Mouse (Mus musculus) neural tube, embryonic 11.5 days (tissue): Measurements from ENCODE around the gene Sult3a2. TPM values are rescaled to one million over a fixed set of nuclear protein-coding genes. Genes with fewer than 3 reads are reported as not detected.
"Not testable (repeated sequence)": the region's sequence is repeated elsewhere in the genome, so short reads cannot be mapped to it uniquely, and the experiment has no call there.

Source experiments
- ATAC-seq: fragments of 200-750 bp; cut with Nextera tagmentation; 2 replicates; pipeline ENCODE4 v1.8.0; 2017; ENCODE audit warnings: moderate number of reproducible peaks, mild to moderate bottlenecking, moderate TSS enrichment, moderate library complexity; ENCODE audit not compliant: insufficient read depth, low FRiP score, low TSS enrichment
- DNase-seq: peaks from one replicate; pipeline ENCODE4 v3.0.0-alpha.2; 2015; ENCODE audit warnings: low spot score
- H3K27ac ChIP-seq: fragments of 300-500 bp; sonication (generic); 2 replicates; pipeline ENCODE4 v1.5.1; 2014; ENCODE audit warnings: low read depth, mild to moderate bottlenecking, low read length
- H3K27me3 ChIP-seq: fragments of 300-500 bp; sonication (generic); 2 replicates; pipeline ENCODE4 v1.6.1; 2014; ENCODE audit warnings: mild to moderate bottlenecking, low read length, mixed read lengths; ENCODE audit not compliant: control insufficient read depth, insufficient read depth
- H3K36me3 ChIP-seq: fragments of 300-500 bp; sonication (generic); 2 replicates; pipeline ENCODE4 v1.6.1; 2014; ENCODE audit warnings: mild to moderate bottlenecking, low read length, moderate library complexity, mixed read lengths; ENCODE audit not compliant: control insufficient read depth, insufficient read depth
- H3K4me1 ChIP-seq: fragments of 300-500 bp; sonication (generic); 2 replicates; pipeline ENCODE4 v1.6.1; 2014; ENCODE audit warnings: low read length, mixed read lengths; ENCODE audit not compliant: control insufficient read depth, insufficient read depth
- H3K4me2 ChIP-seq: fragments of 300-500 bp; sonication (generic); 2 replicates; pipeline ENCODE4 v1.6.1; 2014; ENCODE audit warnings: low read depth, mild to moderate bottlenecking, moderate library complexity
- H3K4me3 ChIP-seq: fragments of 300-500 bp; sonication (generic); 2 replicates; pipeline ENCODE4 v1.5.1; 2014; ENCODE audit warnings: low read depth, low read length
- H3K9ac ChIP-seq: fragments of 300-500 bp; sonication (generic); 2 replicates; pipeline ENCODE4 v1.6.1; 2014; ENCODE audit warnings: mild to moderate bottlenecking, low read length
- H3K9me3 ChIP-seq: fragments of 300-500 bp; sonication (generic); 2 replicates; pipeline ENCODE4 v1.6.1; 2016; ENCODE audit warnings: low read length; ENCODE audit not compliant: control insufficient read depth
- WGBS: fragments of 180-500 bp; shearing (Covaris S2); extraction: QIAGEN DNeasy Blood & Tissue Kit; methylation state at CpG from one replicate; pipeline ENCODE4 v1.1.7; 2014; 5-methylcytosine and 5-hydroxymethylcytosine counted together
- polyA plus RNA-seq: library from polyadenylated mRNA; unstranded; fragments of >200 nt; fragmentation: Nextera tagmentation; extraction: Ambion mirVana; gene quantifications from 2 replicates; pipeline ENCODE4 v1.2.1, GENCODE M21; 2014

Sult3a2 gene
- not detected in 2 replicates for polyA plus RNA-seq

GRCm38 (mm10) chr10:33786604-33787003, at the start of gene Sult3a2:
Gene Sult3a2 (minus strand): TSS chr10:33786704.
- H3K9ac ChIP-seq = no peak within 1 kb of the TSS
- H3K27me3 ChIP-seq = no peaks in the 10 kb centered on the region
- H3K4me1 ChIP-seq = no peaks in the 10 kb centered on the region
- no peak for DNase-seq
- H3K27ac ChIP-seq = no peak within 1 kb of the TSS
- 90% methylated on average over 3 of the region's 3 CpGs for WGBS
- no peak within 1 kb of the TSS for H3K4me2 ChIP-seq
- no peak for ATAC-seq
- H3K4me3 ChIP-seq = no peak within 1 kb of the TSS
- no peaks in the 10 kb centered on the region for H3K36me3 ChIP-seq
- H3K9me3 ChIP-seq = no peaks in the 10 kb centered on the region

GRCm38 (mm10) chr10:33820892-33821291, 34.4 kb upstream of the Sult3a2 start:
- Histone ChIP-seq H3K4me1 (no peaks in the 10 kb centered on the region), H3K36me3 (no peaks in the 10 kb centered on the region), H3K4me3 (no peak overlapping the region), H3K27ac (no peak overlapping the region), H3K4me2 (no peak overlapping the region), H3K9ac (no peak overlapping the region), H3K9me3 (no peaks in the 10 kb centered on the region), H3K27me3 (no peaks in the 10 kb centered on the region)
- no peak for DNase-seq
- no peak for ATAC-seq
- 97% methylated on average over 3 of the region's 3 CpGs for WGBS

- Histone ChIP-seq H3K36me3 (no peaks in the 10 kb centered on the region), H3K9me3 (no peaks in the 10 kb centered on the region), H3K4me2 (no peak overlapping the region), H3K4me3 (no peak overlapping the region), H3K4me1 (no peaks in the 10 kb centered on the region), H3K27me3 (no peaks in the 10 kb centered on the region), H3K9ac (no peak overlapping the region), H3K27ac (no peak overlapping the region)
- WGBS = 86% methylated on average over 1 of the region's 1 CpGs
- no peak for DNase-seq
- ATAC-seq = no peak
These were observed 30.4 kb upstream of the Sult3a2 start for GRCm38 (mm10) chr10:33816923-33817322.

GRCm38 (mm10) chr10:33814266-33814665, 27.8 kb upstream of the Sult3a2 start:
- no peaks in the 10 kb centered on the region for H3K4me1 ChIP-seq
- ATAC-seq (no peak), DNase-seq (no peak)
- H3K36me3 ChIP-seq = no peaks in the 10 kb centered on the region
- no peaks in the 10 kb centered on the region for H3K9me3 ChIP-seq
- H3K27me3 ChIP-seq = no peaks in the 10 kb centered on the region
- H3K9ac ChIP-seq = no peak overlapping the region
- H3K4me2 ChIP-seq = no peak overlapping the region
- no peak overlapping the region for H3K4me3 ChIP-seq
- H3K27ac ChIP-seq = no peak overlapping the region

- 33% methylated on average over 1 of the region's 1 CpGs for WGBS
- peak; percentile 43; the same call in 1 of the 2 replicates for ATAC-seq
- no peak overlapping the region for H3K9ac ChIP-seq
- H3K4me3 ChIP-seq = no peak overlapping the region
- DNase-seq = no peak
- no peak overlapping the region for H3K4me2 ChIP-seq
- no peaks in the 10 kb centered on the region for H3K9me3 ChIP-seq
- no peaks in the 10 kb centered on the region for H3K4me1 ChIP-seq
- H3K27me3 ChIP-seq = no peaks in the 10 kb centered on the region
- H3K27ac ChIP-seq = no peak overlapping the region
- H3K36me3 ChIP-seq = no peaks in the 10 kb centered on the region
These were observed 25.3 kb upstream of the Sult3a2 start for GRCm38 (mm10) chr10:33811807-33812206.

GRCm38 (mm10) chr10:33797221-33797949, 10.9 kb upstream of the Sult3a2 start:
- H3K36me3 ChIP-seq, H3K9ac ChIP-seq, DNase-seq, H3K4me1 ChIP-seq, H3K4me2 ChIP-seq, H3K27me3 ChIP-seq, H3K27ac ChIP-seq, H3K9me3 ChIP-seq, ATAC-seq, H3K4me3 ChIP-seq: not testable (repeated sequence)
- WGBS = 82% methylated on average over 6 of the region's 6 CpGs

GRCm38 (mm10) chr10:33796269-33796915, 9.9 kb upstream of the Sult3a2 start:
- ATAC-seq = not testable (repeated sequence)
- whole genome bisulfite sequencing = 82% methylated on average over 4 of the region's 4 CpGs

GRCm38 (mm10) chr10:33792166-33792565, 5.7 kb upstream of the Sult3a2 start:
- H3K9me3 ChIP-seq, H3K27me3 ChIP-seq, H3K4me3 ChIP-seq, H3K4me2 ChIP-seq, H3K9ac ChIP-seq, DNase-seq, ATAC-seq, H3K4me1 ChIP-seq, H3K27ac ChIP-seq, H3K36me3 ChIP-seq: not testable (repeated sequence)
- WGBS = 85% methylated on average over 3 of the region's 3 CpGs

More at GRCm38 (mm10) chr10:33796269-33796915, 9.9 kb upstream of the Sult3a2 start:
- not testable (repeated sequence) for DNase-seq, H3K27ac ChIP-seq, H3K36me3 ChIP-seq, H3K9ac ChIP-seq, H3K4me1 ChIP-seq, H3K4me2 ChIP-seq, H3K4me3 ChIP-seq, H3K27me3 ChIP-seq, H3K9me3 ChIP-seq

- Histone ChIP-seq H3K36me3 (no peaks in the 10 kb centered on the region), H3K27ac (no peak overlapping the region), H3K27me3 (no peaks in the 10 kb centered on the region), H3K4me1 (no peaks in the 10 kb centered on the region), H3K4me2 (no peak overlapping the region), H3K9me3 (no peaks in the 10 kb centered on the region), H3K9ac (no peak overlapping the region), H3K4me3 (no peak overlapping the region)
- DNase-seq (no peak), ATAC-seq (no peak)
These were observed 1.0 kb upstream of the Sult3a2 start for GRCm38 (mm10) chr10:33787541-33787940.
